Mouse (Mus musculus): ENCODE data around the gene Xiap.

Gene Xiap

GRCm38 (mm10) chrX:42087731-42088130, 28.3 kb downstream of the Xiap start:
- no peak for DNase-seq (ENCODE audit: low read depth, low spot score)

- no peak for DNase-seq (ENCODE audit: low read depth, low spot score)
Observed at GRCm38 (mm10) chrX:42088136-42088535, 28.7 kb downstream of the Xiap start.

GRCm38 (mm10) chrX:42107137-42107536, 47.7 kb downstream of the Xiap start:
- DNase-seq (ENCODE audit: low read depth, low spot score) = no peak

- no peak for DNase-seq (ENCODE audit: low read depth, low spot score)
Observed at GRCm38 (mm10) chrX:42110585-42110984, 51.1 kb downstream of the Xiap start.

- DNase-seq (ENCODE audit: low read depth, low spot score) = no peak
Observed at GRCm38 (mm10) chrX:42119442-42120048, 60.1 kb downstream of the Xiap start.

GRCm38 (mm10) chrX:42124963-42125697, 65.7 kb downstream of the Xiap start:
- DNase-seq (ENCODE audit: low read depth, low spot score) = no peak

- DNase-seq (ENCODE audit: low read depth, low spot score) = no peak
Observed at GRCm38 (mm10) chrX:42139882-42140281, 80.4 kb downstream of the Xiap start.

- DNase-seq (ENCODE audit: low read depth, low spot score) = no peak
Observed at GRCm38 (mm10) chrX:42142620-42143019, 83.1 kb downstream of the Xiap start.

- DNase-seq (ENCODE audit: low read depth, low spot score) = no peak
Observed at GRCm38 (mm10) chrX:42143991-42144390, 84.5 kb downstream of the Xiap start.

- DNase-seq (ENCODE audit: low read depth, low spot score) = no peak
Observed at GRCm38 (mm10) chrX:42148016-42148451, 88.6 kb downstream of the Xiap start.

- DNase-seq (ENCODE audit: low read depth, low spot score) = peak; percentile 63
Observed at GRCm38 (mm10) chrX:42148788-42149556, 89.5 kb downstream of the Xiap start, which contains the start of gene Stag2. Stag2 (plus strand) TSS chrX:42149317.

GRCm38 (mm10) chrX:42149557-42150345, 90.3 kb downstream of the Xiap start:
- no peak for DNase-seq (ENCODE audit: low read depth, low spot score)

- DNase-seq (ENCODE audit: low read depth, low spot score) = peak; percentile 64
Observed at GRCm38 (mm10) chrX:42150346-42151023, 91.0 kb downstream of the Xiap start.

- DNase-seq (ENCODE audit: low read depth, low spot score) = no peak
Observed at GRCm38 (mm10) chrX:42151024-42151754, 91.7 kb downstream of the Xiap start.

GRCm38 (mm10) chrX:42151903-42152369, 92.5 kb downstream of the Xiap start:
- DNase-seq (ENCODE audit: low read depth, low spot score) = peak; percentile 76

GRCm38 (mm10) chrX:42153056-42153455, 93.6 kb downstream of the Xiap start:
- DNase-seq (ENCODE audit: low read depth, low spot score) = no peak

All from telencephalon, adult 2 months (tissue).